Mouse (Mus musculus): ENCODE results near the gene Rpl36.

- TF ChIP-seq CTCF (IDR thresholded peaks at IDR 0.05; ENCODE audit: control insufficient read depth, insufficient read depth, low read length): no peak
- TF ChIP-seq POLR2A (IDR thresholded peaks at IDR 0.05; ENCODE audit: borderline replicate concordance, control insufficient read depth, low read depth, low read length): no peak
Observed at GRCm38 (mm10) chr17:56655311-56655710, 42.1 kb downstream of the Rpl36 start.
